1 mouse cellular context compared by ENCODE assay signal in the genomic region with DNA sequence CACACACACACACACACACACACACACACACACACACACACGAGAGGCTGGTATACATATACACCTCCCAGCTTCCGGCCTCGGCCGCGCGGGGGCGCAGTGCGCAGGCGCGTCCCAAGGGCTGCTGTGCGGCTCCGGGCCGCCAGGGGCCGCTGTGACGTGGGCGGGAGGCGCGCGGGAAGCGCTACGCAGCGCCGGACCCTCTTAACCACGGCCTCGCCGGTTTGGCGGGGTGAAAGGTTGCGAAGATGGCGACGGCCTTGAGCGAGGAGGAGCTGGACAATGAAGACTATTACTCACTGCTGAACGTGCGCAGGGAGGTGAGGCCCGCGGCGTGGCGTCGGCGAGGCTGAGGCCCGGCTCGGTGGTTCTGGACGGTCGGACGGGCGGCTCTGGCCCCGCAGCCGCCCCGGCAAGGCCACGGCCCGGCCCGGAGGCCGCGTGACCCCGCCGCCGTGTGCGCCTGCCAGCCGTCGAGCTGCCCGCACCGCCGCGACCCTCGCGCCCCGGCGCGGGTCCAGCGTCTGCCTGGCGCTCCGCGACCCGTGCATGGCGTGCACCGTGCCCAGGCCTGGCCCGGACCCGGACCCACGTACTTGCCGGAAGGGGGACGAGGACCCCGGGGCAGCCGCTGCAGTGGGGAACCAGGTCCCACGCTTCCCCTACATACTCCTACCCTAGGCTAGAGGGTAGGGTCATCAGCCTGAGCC.
TF ChIP-seq lines count a peak whose summit lies in the region.

A gene (plus strand): TSS at position 187 of the 710 bp plus-strand sequence.

TF ChIP-seq in CH12.LX, 34 proteins besides CTCF, POLR2A, EP300 and RAD21 (continued from another document):
- peak; percentile 68 for TF ChIP-seq MXI1 (IDR thresholded peaks at IDR 0.05; ENCODE audit: low read depth, low read length)
- TF ChIP-seq USF1 (IDR thresholded peaks at IDR 0.05; ENCODE audit: low read depth, low read length) = no peak
- TF ChIP-seq BHLHE40 (IDR thresholded peaks at IDR 0.05; ENCODE audit: low read depth, low read length) = peak; percentile 46
- peak; percentile 76 for TF ChIP-seq CHD2 (IDR thresholded peaks at IDR 0.05; ENCODE audit: low read length)
- TF ChIP-seq TBP (conservative IDR thresholded peaks at IDR 0.05; ENCODE audit: low read depth, low read length) = peak; percentile 78
- TF ChIP-seq HCFC1 (IDR thresholded peaks at IDR 0.05; ENCODE audit: low read depth, low read length) = peak; percentile 88
- peak; percentile 88 for TF ChIP-seq ELF1 (IDR thresholded peaks at IDR 0.05; ENCODE audit: low read depth, low read length)
- TF ChIP-seq E2F4 (IDR thresholded peaks at IDR 0.05; ENCODE audit: insufficient replicate concordance, low read depth, low read length) = no peak
- peak; percentile 47; the same call in 1 of the 2 replicates for TF ChIP-seq SIN3A (IDR thresholded peaks at IDR 0.05; ENCODE audit: low read length)
- TF ChIP-seq NRF1 (IDR thresholded peaks at IDR 0.05; ENCODE audit: low read depth, low read length) = peak; percentile 89
- no peak for TF ChIP-seq ZKSCAN1 (IDR thresholded peaks at IDR 0.05; ENCODE audit: borderline replicate concordance, low read depth, low read length)
- peak; percentile 79 for TF ChIP-seq MEF2A (IDR thresholded peaks at IDR 0.05; ENCODE audit: borderline replicate concordance, low read depth, low read length)
- peak; percentile 98 for TF ChIP-seq GABPA (IDR thresholded peaks at IDR 0.05; ENCODE audit: insufficient replicate concordance, low read depth, low read length)
- no peak for TF ChIP-seq ZNF384 (IDR thresholded peaks at IDR 0.05; ENCODE audit: low read depth, low read length)
- peak; percentile 91; the same call in 1 of the 2 replicates for TF ChIP-seq KAT2A (IDR thresholded peaks at IDR 0.05; ENCODE audit: insufficient replicate concordance, low read length)
- TF ChIP-seq UBTF (IDR thresholded peaks at IDR 0.05; ENCODE audit: low read depth, low read length) = no peak
- TF ChIP-seq IRF4 (IDR thresholded peaks at IDR 0.05; ENCODE audit: low read depth, low read length) = peak; percentile 64; the same call in 1 of the 2 replicates
- TF ChIP-seq NELFE (IDR thresholded peaks at IDR 0.05; ENCODE audit: low read depth, low read length) = peak; percentile 83
